Mouse (Mus musculus) neural tube, embryonic 15.5 days (tissue): ENCODE results near the gene Rab3d. TPM values are rescaled to one million over a fixed set of nuclear protein-coding genes. Genes with fewer than 3 reads are reported as not detected.

Experiments used
- ATAC-seq: fragments of 200-750 bp; cut with Nextera tagmentation; 2 replicates; pipeline ENCODE4 v1.8.0; 2017; ENCODE audit warnings: mild to moderate bottlenecking, moderate TSS enrichment, moderate library complexity; ENCODE audit not compliant: low FRiP score
- H3K27ac ChIP-seq: fragments of 300-500 bp; sonication (generic); replicated peaks from 2 replicates; pipeline ENCODE4 v1.5.1; 2015; ENCODE audit warnings: mild to moderate bottlenecking, inconsistent platforms
- H3K27me3 ChIP-seq: fragments of 300-500 bp; sonication (generic); replicated peaks from 2 replicates; pipeline ENCODE4 v1.6.1; 2015; ENCODE audit warnings: inconsistent platforms
- H3K36me3 ChIP-seq: fragments of 300-500 bp; sonication (generic); 2 replicates; pipeline ENCODE4 v1.6.1; 2015; ENCODE audit warnings: inconsistent platforms
- H3K4me1 ChIP-seq: fragments of 300-500 bp; sonication (generic); 2 replicates; pipeline ENCODE4 v1.6.1; 2015; ENCODE audit warnings: inconsistent platforms
- H3K4me2 ChIP-seq: fragments of 300-500 bp; sonication (generic); 2 replicates; pipeline ENCODE4 v1.6.1; 2015; ENCODE audit warnings: inconsistent platforms, mild to moderate bottlenecking, moderate library complexity
- H3K4me3 ChIP-seq: fragments of 300-500 bp; sonication (generic); replicated peaks from 2 replicates; pipeline ENCODE4 v1.5.1; 2015; ENCODE audit warnings: mild to moderate bottlenecking, inconsistent platforms
- H3K9ac ChIP-seq: fragments of 300-500 bp; sonication (generic); replicated peaks from 2 replicates; pipeline ENCODE4 v1.6.1; 2015; ENCODE audit warnings: mild to moderate bottlenecking, inconsistent platforms
- H3K9me3 ChIP-seq: fragments of 300-500 bp; sonication (generic); replicated peaks from 2 replicates; pipeline ENCODE4 v1.6.1; 2016; ENCODE audit warnings: inconsistent platforms
- WGBS: fragments of 180-500 bp; shearing (Covaris S2); methylation state at CpG from one replicate; pipeline ENCODE4 v1.1.7; 2015; ENCODE audit warnings: mixed read lengths; 5-methylcytosine and 5-hydroxymethylcytosine counted together
- polyA plus RNA-seq: library from polyadenylated mRNA; unstranded; fragments of >200 nt; fragmentation: Nextera tagmentation; extraction: Ambion mirVana; gene quantifications from 2 replicates; pipeline ENCODE4 v1.2.1, GENCODE M21; 2015

The Rab3d gene
- 23.6 and 24.7 TPM in 2 replicates for polyA plus RNA-seq

DNA sequence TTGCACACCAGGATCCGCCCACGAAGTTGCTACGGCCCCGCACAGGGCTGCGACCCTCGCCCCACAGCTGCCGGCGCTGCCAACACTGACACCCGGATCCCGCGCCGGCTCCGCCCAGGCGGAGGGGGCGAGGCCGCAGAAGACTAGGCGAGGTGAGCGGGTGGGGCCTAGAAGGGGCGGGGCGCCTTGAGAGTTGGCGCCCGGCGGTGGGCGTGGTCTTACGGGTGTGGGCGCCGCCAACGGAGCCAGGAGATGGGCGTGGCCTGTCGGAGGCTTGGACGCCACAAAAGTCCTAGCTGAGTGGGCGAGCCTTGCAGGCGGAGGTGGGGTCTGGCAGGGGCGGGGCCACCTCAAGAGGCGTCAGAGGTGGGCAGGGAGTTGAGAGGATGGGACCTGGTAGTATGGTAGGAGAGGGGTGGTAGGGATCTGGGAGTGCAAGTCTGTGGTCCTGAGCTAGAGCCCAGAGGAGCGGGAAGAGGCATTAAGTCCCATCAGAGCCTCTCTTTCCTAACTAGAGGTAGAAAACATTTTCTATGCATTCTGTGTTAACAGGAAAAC, at the start of gene Rab3d:
Rab3d (minus strand) TSS at position 158 of the 558 bp plus-strand sequence.
- Histone ChIP-seq H3K9me3 (no peaks in the 10 kb centered on the region), H3K4me2 (peak within 1 kb of the TSS; percentile 87), H3K4me1 (peaks cover 15% of the 10 kb centered on the region), H3K4me3 (peak within 1 kb of the TSS; percentile 68), H3K27me3 (0 out of 2 replicates have a peak, but pooled peaks cover 3% of the 10 kb centered on the region), H3K27ac (peak within 1 kb of the TSS; percentile 71), H3K9ac (peak within 1 kb of the TSS; percentile 65), H3K36me3 (peaks cover 11% of the 10 kb centered on the region)
- under 1% methylated on average over 36 of the region's 36 CpGs for WGBS
- ATAC-seq = peak; percentile 90

DNA sequence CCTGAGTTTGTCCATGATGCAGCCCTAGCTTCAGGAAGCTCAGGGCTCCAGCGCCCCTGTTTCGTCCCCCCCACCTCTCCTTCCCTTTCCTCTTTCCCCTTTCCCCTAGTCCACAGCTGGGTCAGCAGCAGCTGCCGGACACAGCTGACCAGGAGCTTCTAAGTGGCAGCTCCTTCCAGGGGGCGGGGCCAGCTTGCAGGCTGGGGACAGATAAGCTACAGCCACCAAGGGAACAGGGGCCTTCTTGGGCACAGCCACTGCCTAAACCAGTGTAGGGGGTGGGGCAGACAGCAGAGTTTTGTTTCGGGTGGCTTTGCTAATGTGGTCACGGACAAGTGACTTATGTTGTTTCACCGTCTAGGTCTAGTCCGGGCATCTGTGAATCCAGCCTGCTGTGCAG, 45.4 kb upstream of the Rab3d start, which contains the start of gene Epor:
Epor (minus strand) TSS at position 90 of the 400 bp plus-strand sequence.
- ATAC-seq = no peak
- H3K27ac ChIP-seq = no peak within 1 kb of the TSS
- no peaks in the 10 kb centered on the region for H3K36me3 ChIP-seq
- peak within 1 kb of the TSS; percentile 78 for H3K4me2 ChIP-seq
- H3K4me3 ChIP-seq = peak within 1 kb of the TSS; percentile 40
- peak within 1 kb of the TSS; percentile 30 for H3K9ac ChIP-seq
- peaks cover 24% of the 10 kb centered on the region for H3K4me1 ChIP-seq
- 19% methylated on average over 7 of the region's 8 CpGs for WGBS
- peaks cover 55% of the 10 kb centered on the region for H3K27me3 ChIP-seq
- no peaks in the 10 kb centered on the region for H3K9me3 ChIP-seq

DNA sequence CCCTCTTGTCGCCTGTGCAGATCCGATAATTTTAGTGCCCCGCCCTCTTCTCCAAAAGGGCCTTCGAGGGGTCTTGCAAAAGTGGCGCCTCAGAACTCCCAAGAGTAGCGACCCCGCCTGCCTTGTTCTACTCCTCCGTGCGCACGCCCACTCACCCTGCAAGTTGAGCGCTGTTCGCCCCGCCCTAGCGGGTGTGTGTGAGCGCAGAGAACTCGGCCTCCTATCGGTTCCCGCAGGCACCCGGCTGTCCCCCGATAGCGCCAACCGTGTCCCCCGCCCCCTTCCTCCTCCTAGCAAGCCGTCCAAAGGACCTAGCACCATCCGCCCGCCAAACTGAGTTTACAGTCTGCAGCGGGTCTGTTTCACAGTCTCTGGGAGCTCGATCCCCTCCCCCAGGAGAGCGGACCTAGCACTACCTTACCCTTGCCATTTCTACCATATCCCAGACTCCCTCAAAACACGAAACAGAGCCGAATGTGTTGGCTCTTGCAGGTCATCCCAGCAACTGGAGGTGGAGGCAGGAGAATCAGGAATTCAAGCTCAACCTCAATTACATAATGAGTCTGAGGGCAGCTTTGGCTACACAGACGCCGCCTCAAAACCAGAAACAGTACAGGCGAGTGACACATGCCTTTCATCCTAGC, 44.5 kb upstream of the Rab3d start:
- Histone ChIP-seq H3K9me3 (no peaks in the 10 kb centered on the region), H3K36me3 (no peaks in the 10 kb centered on the region), H3K4me3 (peak overlapping the region; percentile 40), H3K4me1 (peaks cover 24% of the 10 kb centered on the region), H3K27me3 (peaks cover 52% of the 10 kb centered on the region), H3K4me2 (peak overlapping the region; percentile 78), H3K9ac (peak overlapping the region; percentile 30), H3K27ac (no peak overlapping the region)
- 5% methylated on average over 34 of the region's 34 CpGs for WGBS
- ATAC-seq = peak; percentile 29; the same call in 1 of the 2 replicates

- Histone ChIP-seq H3K9ac (peak overlapping the region; percentile 30), H3K4me3 (peak overlapping the region; percentile 40)
These were observed 44.0 kb upstream of the Rab3d start for GRCm38 (mm10) chr9:21962010-21962409.

DNA sequence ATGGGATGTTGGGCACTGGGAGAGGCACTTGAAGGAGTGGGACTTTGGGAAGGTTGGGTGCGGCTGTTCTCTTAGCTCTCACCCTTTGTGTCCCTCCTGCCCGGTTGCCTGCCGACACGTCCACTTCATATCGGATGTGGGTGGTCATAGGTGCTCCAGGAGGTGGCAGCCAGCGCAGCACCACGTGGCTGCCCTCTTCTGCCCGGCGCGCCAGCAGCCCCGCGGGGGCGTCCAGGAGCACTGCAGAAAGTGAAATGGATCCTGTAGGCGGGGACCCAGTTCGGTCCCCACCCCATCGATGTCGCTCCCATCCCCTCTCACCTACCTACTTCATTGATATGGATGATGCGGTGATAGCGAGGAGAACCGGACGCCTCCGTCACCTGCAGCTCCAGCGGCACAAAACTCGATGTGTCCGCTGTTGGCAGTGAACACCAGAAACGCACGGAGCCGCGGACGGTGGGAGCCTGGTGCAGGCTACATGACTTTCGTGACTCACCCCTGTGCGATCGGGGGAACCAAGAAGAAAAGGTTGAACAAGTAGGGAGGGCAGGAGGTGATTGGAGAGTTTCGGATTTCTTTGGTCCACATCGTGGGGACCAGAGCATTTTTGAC, 43.5 kb upstream of the Rab3d start:
- no peak for ATAC-seq
- peaks cover 52% of the 10 kb centered on the region for H3K27me3 ChIP-seq
- 1% methylated on average over 35 of the region's 35 CpGs for WGBS
- H3K4me3 ChIP-seq = peak overlapping the region; percentile 40
- no peaks in the 10 kb centered on the region for H3K9me3 ChIP-seq
- peaks cover 27% of the 10 kb centered on the region for H3K4me1 ChIP-seq
- H3K36me3 ChIP-seq = no peaks in the 10 kb centered on the region
- peak overlapping the region; percentile 78 for H3K4me2 ChIP-seq
- H3K9ac ChIP-seq = 0 out of 2 replicates have a peak overlapping the region, but pooled peaks have one; percentile 10
- H3K27ac ChIP-seq = no peak overlapping the region

More at GRCm38 (mm10) chr9:21962010-21962409, 44.0 kb upstream of the Rab3d start:
- Histone ChIP-seq H3K27me3 (peaks cover 52% of the 10 kb centered on the region), H3K27ac (no peak overlapping the region), H3K36me3 (no peaks in the 10 kb centered on the region), H3K9me3 (no peaks in the 10 kb centered on the region), H3K4me2 (peak overlapping the region; percentile 78), H3K4me1 (peaks cover 24% of the 10 kb centered on the region)
- under 1% methylated on average over 15 of the region's 15 CpGs for WGBS
- no peak for ATAC-seq

- H3K27me3 ChIP-seq = peaks cover 52% of the 10 kb centered on the region
- no peak overlapping the region for H3K27ac ChIP-seq
- no peaks in the 10 kb centered on the region for H3K36me3 ChIP-seq
- ATAC-seq = no peak
- peak overlapping the region; percentile 20; the same call in 1 of the 2 replicates for H3K4me2 ChIP-seq
- peak overlapping the region; percentile 9; the same call in 1 of the 2 replicates for H3K4me3 ChIP-seq
- 9% methylated on average over 26 of the region's 26 CpGs for WGBS
- H3K9me3 ChIP-seq = no peaks in the 10 kb centered on the region
- H3K9ac ChIP-seq = no peak overlapping the region
- H3K4me1 ChIP-seq = peaks cover 30% of the 10 kb centered on the region
These were observed 42.7 kb upstream of the Rab3d start for GRCm38 (mm10) chr9:21960558-21961208.

- Histone ChIP-seq H3K4me3 (no peak overlapping the region), H3K9me3 (no peaks in the 10 kb centered on the region), H3K4me2 (no peak overlapping the region), H3K27ac (no peak overlapping the region), H3K36me3 (no peaks in the 10 kb centered on the region), H3K4me1 (peaks cover 30% of the 10 kb centered on the region), H3K27me3 (peaks cover 52% of the 10 kb centered on the region), H3K9ac (no peak overlapping the region)
- 58% methylated on average over 9 of the region's 9 CpGs for WGBS
- no peak for ATAC-seq
These were observed 42.1 kb upstream of the Rab3d start for GRCm38 (mm10) chr9:21960135-21960534.

- no peak overlapping the region for H3K4me3 ChIP-seq
- H3K9ac ChIP-seq = no peak overlapping the region
- WGBS = 89% methylated on average over 7 of the region's 7 CpGs
- no peak overlapping the region for H3K27ac ChIP-seq
- H3K4me1 ChIP-seq = peaks cover 33% of the 10 kb centered on the region
- no peaks in the 10 kb centered on the region for H3K9me3 ChIP-seq
- H3K27me3 ChIP-seq = peaks cover 52% of the 10 kb centered on the region
- ATAC-seq = no peak
- H3K4me2 ChIP-seq = no peak overlapping the region
- H3K36me3 ChIP-seq = no peaks in the 10 kb centered on the region
These were observed 41.3 kb upstream of the Rab3d start for GRCm38 (mm10) chr9:21959244-21959643.

DNA sequence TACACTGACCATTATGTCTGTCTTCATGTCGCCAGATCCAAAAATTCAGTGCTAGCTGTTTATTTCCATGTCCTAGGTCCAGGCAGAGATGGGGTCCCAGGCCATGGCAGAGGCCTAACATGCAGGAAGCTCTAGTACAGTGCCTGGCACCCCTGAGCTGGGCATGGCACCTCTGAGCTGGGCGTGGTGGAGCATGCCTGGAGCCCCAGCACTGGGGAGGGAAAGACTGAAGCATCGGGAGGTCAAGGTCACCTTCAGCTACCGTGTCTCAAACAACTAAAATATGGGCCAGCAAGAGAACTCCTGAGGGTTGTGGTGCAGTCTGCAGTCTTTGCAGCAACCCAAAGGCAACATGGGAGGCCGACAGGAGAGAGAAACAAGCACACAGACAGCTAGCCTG, 40.4 kb upstream of the Rab3d start:
- Histone ChIP-seq H3K4me1 (peaks cover 33% of the 10 kb centered on the region), H3K4me3 (no peak overlapping the region), H3K9ac (no peak overlapping the region), H3K27me3 (peaks cover 45% of the 10 kb centered on the region), H3K9me3 (no peaks in the 10 kb centered on the region), H3K36me3 (no peaks in the 10 kb centered on the region), H3K27ac (no peak overlapping the region), H3K4me2 (no peak overlapping the region)
- no peak for ATAC-seq
- 87% methylated on average over 5 of the region's 5 CpGs for WGBS

DNA sequence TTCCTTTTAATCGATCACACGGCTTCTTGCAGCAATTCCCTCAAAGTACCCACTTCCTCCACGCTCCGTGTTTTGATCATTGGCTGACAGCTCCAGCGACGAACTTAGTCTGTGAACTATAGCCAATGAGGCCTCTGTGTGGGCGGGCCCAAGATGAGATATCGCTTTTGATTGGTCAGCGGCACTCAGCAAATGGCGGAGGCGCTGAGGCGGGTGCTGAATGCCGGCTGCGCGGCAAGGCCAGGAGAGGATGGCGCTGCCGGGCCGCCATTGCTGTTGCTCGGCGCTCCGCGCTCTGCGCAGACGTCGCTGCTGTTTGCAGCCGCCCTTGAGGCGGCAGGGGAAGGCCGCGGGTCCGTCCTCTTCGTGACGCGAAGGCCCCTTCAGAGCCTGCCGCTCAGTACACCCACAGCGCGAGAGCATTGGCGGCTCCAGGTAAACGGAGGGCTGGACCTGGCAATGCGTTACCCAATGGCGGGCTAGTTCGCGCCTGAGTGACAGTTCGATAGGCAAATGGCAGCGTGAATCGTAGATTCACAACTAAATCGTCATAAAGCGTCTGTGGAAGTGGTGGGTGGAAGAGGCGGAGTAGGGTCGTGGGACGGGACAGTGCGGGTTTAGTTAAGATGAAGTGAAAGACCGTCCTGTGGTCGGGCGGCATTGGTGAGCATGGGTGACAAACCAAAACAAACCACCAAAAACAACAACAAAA, 37.7 kb upstream of the Rab3d start, which contains the start of gene Swsap1:
Swsap1 (plus strand) TSS at position 186 of the 712 bp plus-strand sequence.
- Histone ChIP-seq H3K9me3 (no peaks in the 10 kb centered on the region), H3K36me3 (no peaks in the 10 kb centered on the region), H3K4me3 (peak within 1 kb of the TSS; percentile 76), H3K9ac (peak within 1 kb of the TSS; percentile 89), H3K4me2 (peak within 1 kb of the TSS; percentile 68), H3K4me1 (peaks cover 13% of the 10 kb centered on the region), H3K27me3 (peaks cover 19% of the 10 kb centered on the region), H3K27ac (peak within 1 kb of the TSS; percentile 98)
- WGBS = under 1% methylated on average over 54 of the region's 54 CpGs
- ATAC-seq = peak; percentile 98

GRCm38 (mm10) chr9:21955225-21955569, 37.2 kb upstream of the Rab3d start:
- peak overlapping the region; percentile 68 for H3K4me2 ChIP-seq
- ATAC-seq = peak; percentile 68
- peaks cover 14% of the 10 kb centered on the region for H3K27me3 ChIP-seq
- no peaks in the 10 kb centered on the region for H3K36me3 ChIP-seq
- peak overlapping the region; percentile 89 for H3K9ac ChIP-seq
- peaks cover 9% of the 10 kb centered on the region for H3K4me1 ChIP-seq
- no peaks in the 10 kb centered on the region for H3K9me3 ChIP-seq
- H3K4me3 ChIP-seq = peak overlapping the region; percentile 76
- H3K27ac ChIP-seq = peak overlapping the region; percentile 98
- WGBS = 2% methylated on average over 18 of the region's 18 CpGs
